Mouse (Mus musculus) lung, postnatal 4 days (tissue): ENCODE measurements around the gene Zfhx3.
A peak's percentile ranks its signal among the peaks of the same experiment; 100 is the strongest.

Experiments
- DNase-seq, 2 experiments: peaks; one replicate each; pipeline ENCODE4 v3.0.0; 2021

Gene Zfhx3

GRCm38 (mm10) chr8:108868259-108869090 is 926.0 kb downstream of the Zfhx3 start:
- DNase-seq: no peak

- peak in 1 of 2 experiments; percentile 40 for DNase-seq
Observed at GRCm38 (mm10) chr8:108869420-108869819, 927.0 kb downstream of the Zfhx3 start.

- no peak for DNase-seq
Observed at GRCm38 (mm10) chr8:108869935-108870334, 927.5 kb downstream of the Zfhx3 start.

- DNase-seq: no peak
Observed at GRCm38 (mm10) chr8:108870371-108870770, 927.9 kb downstream of the Zfhx3 start.

GRCm38 (mm10) chr8:108875722-108876121 is 933.3 kb downstream of the Zfhx3 start:
- no peak for DNase-seq

- no peak for DNase-seq
Observed at GRCm38 (mm10) chr8:108880101-108880500, 937.7 kb downstream of the Zfhx3 start.

GRCm38 (mm10) chr8:108881336-108881735 is 938.9 kb downstream of the Zfhx3 start:
- DNase-seq: no peak

GRCm38 (mm10) chr8:108882073-108882472 is 939.6 kb downstream of the Zfhx3 start:
- DNase-seq: no peak

- no peak for DNase-seq
Observed at GRCm38 (mm10) chr8:108883381-108883780, 940.9 kb downstream of the Zfhx3 start.

- no peak for DNase-seq
Observed at GRCm38 (mm10) chr8:108884947-108885346, 942.5 kb downstream of the Zfhx3 start.

- peak; percentile 31 to 62 for DNase-seq
Observed at GRCm38 (mm10) chr8:108885450-108885849, 943.0 kb downstream of the Zfhx3 start.

GRCm38 (mm10) chr8:108885861-108886260 is 943.4 kb downstream of the Zfhx3 start:
- no peak for DNase-seq

- DNase-seq: peak; percentile 89 to 91
Observed at GRCm38 (mm10) chr8:108886599-108887255, 944.3 kb downstream of the Zfhx3 start.

- peak in 1 of 2 experiments; percentile 46 for DNase-seq
Observed at GRCm38 (mm10) chr8:108887256-108887615, 944.8 kb downstream of the Zfhx3 start.

- DNase-seq: no peak
Observed at GRCm38 (mm10) chr8:108887890-108888289, 945.4 kb downstream of the Zfhx3 start.

- DNase-seq: no peak
Observed at GRCm38 (mm10) chr8:108888924-108889323, 946.5 kb downstream of the Zfhx3 start.

GRCm38 (mm10) chr8:108889406-108889805 is 947.0 kb downstream of the Zfhx3 start:
- no peak for DNase-seq

- DNase-seq: peak; percentile 45 to 75
Observed at GRCm38 (mm10) chr8:108894287-108894686, 951.8 kb downstream of the Zfhx3 start.

GRCm38 (mm10) chr8:108896468-108897346 is 954.3 kb downstream of the Zfhx3 start:
- peak; percentile 82 to 84 for DNase-seq

- no peak for DNase-seq
Observed at GRCm38 (mm10) chr8:108897347-108898100, 955.1 kb downstream of the Zfhx3 start.

GRCm38 (mm10) chr8:108899251-108899771 is 956.9 kb downstream of the Zfhx3 start:
- no peak for DNase-seq

- DNase-seq: no peak
Observed at GRCm38 (mm10) chr8:108900541-108900940, 958.1 kb downstream of the Zfhx3 start.
